Mouse (Mus musculus): ENCODE measurements around the gene Gucy1b1. TPM values are rescaled to one million over a fixed set of nuclear protein-coding genes. Genes with fewer than 3 reads are reported as not detected.

Gucy1b1 gene
- total RNA-seq (2021), result 10 to 100 TPM; 24.1 to 24.7 TPM

GRCm38 (mm10) chr3:82074201-82074851 lies at the start of gene Gucy1b1:
TSS of gene Gucy1b1 (minus strand) at chr3:82074689.
- DNase-seq, result peak; percentile 76

- DNase-seq, result no peak
Observed at GRCm38 (mm10) chr3:82118916-82119315, 44.4 kb upstream of the Gucy1b1 start.

GRCm38 (mm10) chr3:82112439-82112838 lies 38.0 kb upstream of the Gucy1b1 start:
- peak; percentile 59 for DNase-seq

- DNase-seq, result peak; percentile 43
Observed at GRCm38 (mm10) chr3:82111986-82112385, 37.5 kb upstream of the Gucy1b1 start.

GRCm38 (mm10) chr3:82108951-82109350 lies 34.5 kb upstream of the Gucy1b1 start:
- no peak for DNase-seq

- no peak for DNase-seq
Observed at GRCm38 (mm10) chr3:82104229-82104628, 29.7 kb upstream of the Gucy1b1 start.

- no peak for DNase-seq
Observed at GRCm38 (mm10) chr3:82099127-82099526, 24.6 kb upstream of the Gucy1b1 start.

- no peak for DNase-seq
Observed at GRCm38 (mm10) chr3:82096801-82097200, 22.3 kb upstream of the Gucy1b1 start.

- peak; percentile 76 for DNase-seq
Observed at GRCm38 (mm10) chr3:82073741-82074181, 728 bp downstream of the Gucy1b1 start.

- no peak for DNase-seq
Observed at GRCm38 (mm10) chr3:82067830-82068229, 6.7 kb downstream of the Gucy1b1 start.

GRCm38 (mm10) chr3:82061402-82062180 lies 12.9 kb downstream of the Gucy1b1 start:
- DNase-seq, result no peak

GRCm38 (mm10) chr3:82057201-82057600 lies 17.3 kb downstream of the Gucy1b1 start:
- DNase-seq, result peak; percentile 23

- no peak for DNase-seq
Observed at GRCm38 (mm10) chr3:82054283-82054974, 20.1 kb downstream of the Gucy1b1 start.

- DNase-seq, result no peak
Observed at GRCm38 (mm10) chr3:82052029-82052428, 22.5 kb downstream of the Gucy1b1 start.

- DNase-seq, result no peak
Observed at GRCm38 (mm10) chr3:82051468-82051867, 23.0 kb downstream of the Gucy1b1 start.

GRCm38 (mm10) chr3:82048681-82049080 lies 25.8 kb downstream of the Gucy1b1 start:
- DNase-seq, result no peak

GRCm38 (mm10) chr3:82048078-82048477 lies 26.4 kb downstream of the Gucy1b1 start:
- DNase-seq, result no peak

- peak; percentile 65 for DNase-seq
Observed at GRCm38 (mm10) chr3:82047100-82047753, 27.3 kb downstream of the Gucy1b1 start.

GRCm38 (mm10) chr3:82046087-82046486 lies 28.4 kb downstream of the Gucy1b1 start:
- no peak for DNase-seq

GRCm38 (mm10) chr3:82044902-82045301 lies 29.6 kb downstream of the Gucy1b1 start:
- no peak for DNase-seq

- no peak for DNase-seq
Observed at GRCm38 (mm10) chr3:82043676-82044075, 30.8 kb downstream of the Gucy1b1 start.

GRCm38 (mm10) chr3:82036262-82037044 lies 38.0 kb downstream of the Gucy1b1 start:
- no peak for DNase-seq
